Mouse (Mus musculus): ENCODE data around the gene Hcn3.

- TF ChIP-seq CTCF (IDR thresholded peaks at IDR 0.05; ENCODE audit: extremely low read depth, insufficient read depth, low read length) (no peak), POLR2A (IDR thresholded peaks at IDR 0.05; ENCODE audit: extremely low read depth, insufficient read depth, low read length) (no peak)
Observed at GRCm38 (mm10) chr3:89183959-89184315, 23.9 kb upstream of the Hcn3 start.
